Mouse (Mus musculus) kidney, adult 2 months (tissue): ENCODE measurements around the gene Mpdz.

ENCODE experiments used
- CTCF ChIP-seq: fragments of 200-500 bp; conservative IDR thresholded peaks from 2 replicates; pipeline ENCODE4 v1.5.1; 2011; ENCODE audit warnings: low read depth, mild to moderate bottlenecking, control low read depth, low read length, moderate library complexity, mixed read lengths; ENCODE audit not compliant: insufficient read depth, insufficient read length
- POLR2A ChIP-seq: fragments of 200-500 bp; IDR thresholded peaks from one replicate; pipeline ENCODE4 v1.6.1; 2011; ENCODE audit warnings: low read depth, low read length, control low read depth

DNA sequence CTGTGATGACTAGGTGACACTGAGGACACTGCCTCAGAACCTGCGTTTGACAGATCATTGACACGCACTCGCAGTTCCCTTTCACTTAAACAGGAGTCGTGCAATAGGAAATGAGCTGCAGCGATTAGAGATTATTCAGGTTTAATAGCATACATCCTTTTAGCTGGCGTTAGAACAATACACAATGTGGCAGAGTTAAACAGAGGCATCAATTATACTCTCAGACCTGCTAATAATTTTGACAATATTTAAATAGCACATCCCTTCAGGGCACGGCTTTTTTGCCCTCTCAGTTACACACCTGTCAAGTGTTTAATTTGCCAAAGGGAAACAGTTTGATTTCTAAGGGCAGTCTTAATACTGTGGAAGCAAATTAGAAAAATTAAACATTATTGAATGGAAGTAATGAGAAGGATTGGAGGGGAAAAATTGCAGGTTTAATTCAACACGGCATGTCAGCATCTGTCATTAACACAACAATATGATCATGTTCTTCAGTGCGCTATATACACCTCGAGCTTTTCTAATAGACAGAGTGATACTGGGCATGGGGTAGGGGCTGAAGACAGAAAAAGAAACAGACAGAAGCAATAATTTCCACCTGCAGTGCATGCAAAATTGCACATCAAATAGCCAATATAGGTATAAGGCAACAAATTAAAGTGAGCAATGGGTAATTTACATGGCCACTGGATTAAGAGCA lies 27.1 kb downstream of the Mpdz start:
- TF ChIP-seq CTCF = no peak
- TF ChIP-seq POLR2A = no peak
